ENCODE assay signal across 8 mouse cellular contexts in the genomic region with DNA sequence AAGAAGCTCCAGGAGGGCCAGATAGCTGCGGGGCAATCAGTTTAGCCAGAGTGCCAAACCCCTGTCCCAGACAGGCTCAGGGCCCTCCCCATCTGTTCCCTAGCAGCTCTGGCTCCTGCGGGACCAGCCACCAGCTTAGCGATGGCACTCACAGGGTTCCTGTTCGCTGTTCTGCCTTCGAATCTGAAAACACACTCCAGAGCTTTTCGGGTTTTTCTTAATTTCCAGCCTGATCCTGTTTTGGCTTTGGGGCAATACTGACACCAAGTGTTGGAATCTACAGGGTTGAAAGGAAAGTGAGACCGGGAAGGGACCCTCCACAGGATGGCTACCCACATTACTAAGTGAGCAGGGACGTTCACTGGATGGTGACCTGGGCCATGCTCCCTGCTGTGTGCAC. TPM values are rescaled to one million over a fixed set of nuclear protein-coding genes. Genes with fewer than 3 reads are reported as not detected.
DNase-seq lines count a peak whose midpoint lies in the region; ATAC-seq and TF ChIP-seq lines count a peak whose summit lies in the region.

No protein-coding gene starts in this region.

- peak; percentile 60 for ATAC-seq in forebrain, postnatal 0 days
- ATAC-seq in forebrain, embryonic 11.5 days (replicated peaks; ENCODE audit: low FRiP score), result no peak
- ATAC-seq in intestine, embryonic 14.5 days (replicated peaks; ENCODE audit: low FRiP score, low TSS enrichment, low read depth), result 0 out of 2 replicates have a peak, but pooled peaks have one; percentile 15
- ATAC-seq in neural tube, embryonic 13.5 days (ENCODE audit: low read depth), result no peak
- no peak for ATAC-seq in erythroblast, adult 5-6 weeks (replicated peaks; ENCODE audit: low FRiP score, poor library complexity, severe bottlenecking)

- TF ChIP-seq CTCF in forebrain, postnatal 0 days (IDR thresholded peaks at IDR 0.05; ENCODE audit: low read depth), result peak; percentile 70

- H3K4me2 ChIP-seq in forebrain, postnatal 0 days (ENCODE audit: low read depth), result no peak overlapping the region
- no peak overlapping the region for H3K4me2 ChIP-seq in forebrain, embryonic 11.5 days (ENCODE audit: low read depth, low read length, severe bottlenecking)
- 0 out of 2 replicates have a peak overlapping the region, but pooled peaks have one; percentile 9 for H3K4me2 ChIP-seq in intestine, embryonic 14.5 days (ENCODE audit: low read length)
- peak overlapping the region; percentile 28 for H3K4me2 ChIP-seq in neural tube, embryonic 13.5 days

- no peak overlapping the region for H3K4me3 ChIP-seq in forebrain, postnatal 0 days (ENCODE audit: low read depth, low read length)
- no peak overlapping the region for H3K4me3 ChIP-seq in forebrain, embryonic 11.5 days (ENCODE audit: low read depth, low read length)
- no peak overlapping the region for H3K4me3 ChIP-seq in intestine, embryonic 14.5 days (ENCODE audit: low read depth, low read length)
- no peak overlapping the region for H3K4me3 ChIP-seq in neural tube, embryonic 13.5 days

- no peaks in the 10 kb centered on the region for H3K9me3 ChIP-seq in forebrain, postnatal 0 days (ENCODE audit: low read length)
- H3K9me3 ChIP-seq in forebrain, embryonic 11.5 days (ENCODE audit: control insufficient read depth, low read length), result no peaks in the 10 kb centered on the region; the same call in 1 of the 2 replicates
- peaks cover 4% of the 10 kb centered on the region; the same call in 1 of the 2 replicates for H3K9me3 ChIP-seq in intestine, embryonic 14.5 days (ENCODE audit: control insufficient read depth, low read length)
- H3K9me3 ChIP-seq in neural tube, embryonic 13.5 days, result no peaks in the 10 kb centered on the region

- H3K4me1 ChIP-seq in forebrain, postnatal 0 days (ENCODE audit: insufficient read depth), result no peaks in the 10 kb centered on the region
- H3K4me1 ChIP-seq in forebrain, embryonic 11.5 days (replicated peaks; ENCODE audit: control insufficient read depth, insufficient read depth, low read length), result no peaks in the 10 kb centered on the region
- no peaks in the 10 kb centered on the region for H3K4me1 ChIP-seq in intestine, embryonic 14.5 days (replicated peaks; ENCODE audit: control insufficient read depth, insufficient read depth, low read length)
- H3K4me1 ChIP-seq in neural tube, embryonic 13.5 days (replicated peaks), result no peaks in the 10 kb centered on the region; the same call in 1 of the 2 replicates

- peak; percentile 39 for DNase-seq in forebrain, postnatal 0 days
- DNase-seq in forebrain, embryonic 11.5 days (ENCODE audit: low spot score), result no peak
- peak; percentile 8 for DNase-seq in right cerebral cortex, adult 18-20 months
- DNase-seq in right cerebral cortex, postnatal 36 days (ENCODE audit: low spot score in 2 of 2), result no peak
- no peak for DNase-seq in intestine, embryonic 14.5 days (ENCODE audit: low spot score)
- no peak for DNase-seq in spleen, adult 18-20 months

- WGBS in forebrain, postnatal 0 days, result 16% methylated on average over 8 of the region's 8 CpGs
- 25% methylated on average over 8 of the region's 8 CpGs for WGBS in forebrain, embryonic 11.5 days
- WGBS in intestine, embryonic 14.5 days, result 30% methylated on average over 8 of the region's 8 CpGs
- WGBS in neural tube, embryonic 13.5 days, result 35% methylated on average over 8 of the region's 8 CpGs

- H3K27me3 ChIP-seq in forebrain, postnatal 0 days (ENCODE audit: insufficient read depth, low read length), result no peaks in the 10 kb centered on the region
- no peaks in the 10 kb centered on the region for H3K27me3 ChIP-seq in forebrain, embryonic 11.5 days (ENCODE audit: control insufficient read depth, insufficient read depth, low read length)
- no peaks in the 10 kb centered on the region for H3K27me3 ChIP-seq in intestine, embryonic 14.5 days (replicated peaks; ENCODE audit: control insufficient read depth, insufficient read depth, low read length)
- no peaks in the 10 kb centered on the region for H3K27me3 ChIP-seq in neural tube, embryonic 13.5 days

- no peak overlapping the region for H3K27ac ChIP-seq in forebrain, postnatal 0 days (ENCODE audit: low read depth, low read length)
- no peak overlapping the region for H3K27ac ChIP-seq in forebrain, embryonic 11.5 days (ENCODE audit: low read depth, low read length)
- H3K27ac ChIP-seq in intestine, embryonic 14.5 days (ENCODE audit: low read depth), result no peak overlapping the region
- no peak overlapping the region for H3K27ac ChIP-seq in neural tube, embryonic 13.5 days (replicated peaks)

- 0 out of 2 replicates have a peak overlapping the region, but pooled peaks have one; percentile 18 for H3K9ac ChIP-seq in forebrain, postnatal 0 days
- H3K9ac ChIP-seq in forebrain, embryonic 11.5 days (ENCODE audit: low read length), result no peak overlapping the region
- no peak overlapping the region for H3K9ac ChIP-seq in intestine, embryonic 14.5 days (ENCODE audit: low read length)
- H3K9ac ChIP-seq in neural tube, embryonic 13.5 days, result no peak overlapping the region; the same call in 1 of the 2 replicates

- no peaks in the 10 kb centered on the region for H3K36me3 ChIP-seq in forebrain, postnatal 0 days (ENCODE audit: insufficient read depth)
- H3K36me3 ChIP-seq in forebrain, embryonic 11.5 days (ENCODE audit: control insufficient read depth, insufficient read depth, low read length), result no peaks in the 10 kb centered on the region
- no peaks in the 10 kb centered on the region for H3K36me3 ChIP-seq in intestine, embryonic 14.5 days (ENCODE audit: control insufficient read depth, insufficient read depth, low read length)
- H3K36me3 ChIP-seq in neural tube, embryonic 13.5 days, result no peaks in the 10 kb centered on the region

RNA-seq across cellular contexts. Expression of gene Enpp6, which starts 50.6 kb away (rescaled TPM):
- total RNA-seq in forebrain, postnatal 0 days (2014; rRNA removed), result 0.43 and 1.3 TPM in 2 replicates
- polyA plus RNA-seq in forebrain, postnatal 0 days (2015; fragmentation: Nextera tagmentation; extraction: Ambion mirVana), result 0.38 and 0.43 TPM in 2 replicates
- polyA plus RNA-seq in forebrain, embryonic 11.5 days (2014; fragmentation: Nextera tagmentation; extraction: Ambion mirVana), result 0.13 TPM in 1 of 2 replicates, not detected in the other
- 0.13 and 0.23 TPM in 2 replicates for polyA plus RNA-seq in intestine, embryonic 14.5 days (2014; fragmentation: Nextera tagmentation; extraction: Ambion mirVana)
- 0.48 and 0.49 TPM in 2 replicates for polyA plus RNA-seq in neural tube, embryonic 13.5 days (2015; fragmentation: Nextera tagmentation; extraction: Ambion mirVana)
- total RNA-seq in erythroblast, adult 5-6 weeks (2015; ENCODE audit: low replicate concordance), result 1.5 TPM in 1 of 2 replicates, not detected in the other
- total RNA-seq in erythroblast, adult 5-6 weeks (2017; ENCODE audit: low replicate concordance), result 3.1 TPM in 1 of 2 replicates, not detected in the other

Comparison
In these comparisons a context has a peak if more than half of its experiments do, and no peak if none do; other contexts are left out.
1. ATAC-seq: peak in forebrain, postnatal 0 days (single experiment) and intestine, embryonic 14.5 days (single experiment); none in forebrain, embryonic 11.5 days (single experiment), neural tube, embryonic 13.5 days (single experiment) and erythroblast, adult 5-6 weeks (single experiment).
2. DNase-seq: peak in forebrain, postnatal 0 days (single experiment) and right cerebral cortex, adult 18-20 months (single experiment); none in forebrain, embryonic 11.5 days (single experiment), right cerebral cortex, postnatal 36 days (0 of 2), intestine, embryonic 14.5 days (single experiment) and spleen, adult 18-20 months (0 of 2).
3. H3K4me2 ChIP-seq: peak in intestine, embryonic 14.5 days (single experiment) and neural tube, embryonic 13.5 days (single experiment); none in forebrain, postnatal 0 days (single experiment) and forebrain, embryonic 11.5 days (single experiment).